Mouse (Mus musculus): ENCODE data around the gene Btbd35f4.
"Not testable (repeated sequence)": the region's sequence is repeated elsewhere in the genome, so short reads cannot be mapped to it uniquely, and the experiment has no call there.

Btbd35f4 gene

GRCm38 (mm10) chrX:4800196-4800595 lies at the start of gene Btbd35f4:
Btbd35f4 (plus strand) TSS chrX:4800496.
- not testable (repeated sequence) for DNase-seq (ENCODE audit: low spot score)

- DNase-seq (ENCODE audit: low spot score) = not testable (repeated sequence)
Observed at GRCm38 (mm10) chrX:4840016-4840415, 39.7 kb downstream of the Btbd35f4 start.
